Mouse (Mus musculus) CH12.LX (cell line): ENCODE results near the gene Gpr137.

Source experiments
- CHD2 ChIP-seq: IDR thresholded peaks from 2 replicates; pipeline ENCODE4 v1.6.1; 2011; ENCODE audit warnings: low read length, improper control_type of control experiment
- CTCF ChIP-seq, 2 experiments: IDR thresholded peaks in 1 of 2; conservative IDR thresholded peaks in 1 of 2; 2 replicates each; pipeline ENCODE4 v1.5.1; 2011 to 2012; ENCODE audit warnings: low read depth in 2 of 2, low read length in 2 of 2, improper control_type of control experiment in 1 of 2, inconsistent platforms in 1 of 2, mild to moderate bottlenecking in 1 of 2, moderate library complexity in 1 of 2
- E2F4 ChIP-seq: IDR thresholded peaks from 2 replicates; pipeline ENCODE4 v1.6.1; 2011; ENCODE audit warnings: low read depth, low read length, improper control_type of control experiment; ENCODE audit not compliant: insufficient replicate concordance
- ELF1 ChIP-seq: IDR thresholded peaks from 2 replicates; pipeline ENCODE4 v1.6.1; 2014; ENCODE audit warnings: low read depth, mild to moderate bottlenecking, inconsistent platforms, low read length, improper control_type of control experiment
- MAX ChIP-seq: IDR thresholded peaks from 2 replicates; pipeline ENCODE4 v1.6.1; 2011; ENCODE audit warnings: low read length, improper control_type of control experiment
- MAZ ChIP-seq: IDR thresholded peaks from 2 replicates; pipeline ENCODE4 v1.6.1; 2012; ENCODE audit warnings: low read depth, mild to moderate bottlenecking, inconsistent platforms, low read length, improper control_type of control experiment, moderate library complexity
- POLR2A ChIP-seq: IDR thresholded peaks from 2 replicates; pipeline ENCODE4 v1.6.1; 2011; ENCODE audit warnings: low read depth, mild to moderate bottlenecking, improper control_type of control experiment, low read length
- SIN3A ChIP-seq: IDR thresholded peaks from 2 replicates; pipeline ENCODE4 v1.6.1; 2012; ENCODE audit warnings: low read length, improper control_type of control experiment, inconsistent platforms
- TBP ChIP-seq: conservative IDR thresholded peaks from 2 replicates; pipeline ENCODE4 v1.6.1; 2011; ENCODE audit warnings: low read depth, low read length, improper control_type of control experiment
- USF1 ChIP-seq: IDR thresholded peaks from 2 replicates; pipeline ENCODE4 v1.6.1; 2014; ENCODE audit warnings: low read depth, mild to moderate bottlenecking, inconsistent platforms, low read length, improper control_type of control experiment
- USF2 ChIP-seq: conservative IDR thresholded peaks from 2 replicates; pipeline ENCODE4 v1.6.1; 2011; ENCODE audit warnings: low read depth, low read length, improper control_type of control experiment
- ZNF384 ChIP-seq: IDR thresholded peaks from 2 replicates; pipeline ENCODE4 v1.6.1; 2012; ENCODE audit warnings: low read depth, low read length, improper control_type of control experiment, inconsistent platforms

DNA sequence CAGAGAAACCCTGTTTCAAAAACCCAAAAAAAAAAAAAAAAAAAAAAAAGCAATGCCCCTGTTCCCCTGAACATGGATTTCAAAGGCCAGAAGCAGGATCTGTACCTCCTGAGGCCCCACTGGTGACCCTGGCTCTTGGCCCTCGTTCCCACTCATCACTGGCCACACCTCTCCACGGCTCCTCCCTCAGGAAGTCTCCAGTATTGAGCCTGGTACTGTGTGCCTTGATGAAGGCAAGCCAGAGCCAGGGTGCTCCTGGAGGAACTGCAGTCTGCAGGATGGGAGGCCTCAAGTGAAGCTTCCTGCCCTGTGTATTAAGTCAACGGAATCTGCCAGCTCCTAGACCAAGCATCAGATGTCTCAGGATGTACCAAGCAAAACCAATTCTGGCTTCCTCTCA lies 36.1 kb downstream of the Gpr137 start:
- TF ChIP-seq CTCF (conservative IDR thresholded peaks at IDR 0.05 in 1 of 2, IDR thresholded peaks at IDR 0.05 in 1 of 2; ENCODE audit: low read depth in 2 of 2, low read length in 2 of 2) (no peak), SIN3A (no peak), MAX (no peak), CHD2 (no peak), TBP (no peak), USF1 (no peak), E2F4 (no peak), POLR2A (no peak), ELF1 (no peak), ZNF384 (no peak), MAZ (no peak), USF2 (no peak)
